Mouse (Mus musculus): ENCODE measurements around the gene Tlx2. TPM values are rescaled to one million over a fixed set of nuclear protein-coding genes. Genes with fewer than 3 reads are reported as not detected.

Tlx2 gene
- not detected for total RNA-seq (2021)
- long read RNA-seq, experiment 1: 0 reads
- long read RNA-seq, experiment 2: 0 reads

DNA sequence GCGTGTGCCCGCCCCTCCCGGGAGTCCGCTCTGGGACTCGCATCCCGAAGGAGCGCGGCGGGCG lies at the start of gene Tlx2:
Gene Tlx2, minus strand, starts transcription at position 47 of the 64 bp plus-strand sequence.
- intact Hi-C loops (cut with DNase I): loop anchor here (10.0 kb wide), 1 partner anchor 645 kb away; the partner anchor contains the start of gene Vax2
- Histone ChIP-seq H3K4me3 (no peak within 1 kb of the TSS), H3K27ac (no peak within 1 kb of the TSS)
- TF ChIP-seq CTCF (IDR thresholded peaks at IDR 0.05): no peak
- DNase-seq (ENCODE audit: extremely low spot score in 1 of 2, low spot score in 2 of 2): no peak

DNA sequence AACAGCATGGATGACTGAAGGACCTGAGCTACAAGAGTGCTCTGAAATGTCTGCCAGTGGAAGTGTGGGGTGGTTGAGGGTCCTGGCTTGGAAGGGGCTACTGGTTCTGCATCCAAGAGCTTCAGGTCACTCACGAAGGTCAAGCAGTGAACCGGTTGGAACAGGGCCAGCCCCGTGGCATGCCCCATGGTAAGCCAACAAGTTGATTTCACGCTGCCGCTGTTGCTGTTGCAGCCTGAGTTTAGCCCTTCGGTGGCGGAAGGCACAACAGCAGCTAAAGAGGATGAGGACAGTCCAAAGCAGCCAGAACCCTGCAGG lies 49.6 kb upstream of the Tlx2 start:
- Histone ChIP-seq H3K27ac (no peak overlapping the region), H3K4me3 (no peak overlapping the region)
- no peak for TF ChIP-seq CTCF (IDR thresholded peaks at IDR 0.05)
- intact Hi-C loops (cut with DNase I): no loop called here
- no peak for DNase-seq (ENCODE audit: extremely low spot score in 1 of 2, low spot score in 2 of 2)

DNA sequence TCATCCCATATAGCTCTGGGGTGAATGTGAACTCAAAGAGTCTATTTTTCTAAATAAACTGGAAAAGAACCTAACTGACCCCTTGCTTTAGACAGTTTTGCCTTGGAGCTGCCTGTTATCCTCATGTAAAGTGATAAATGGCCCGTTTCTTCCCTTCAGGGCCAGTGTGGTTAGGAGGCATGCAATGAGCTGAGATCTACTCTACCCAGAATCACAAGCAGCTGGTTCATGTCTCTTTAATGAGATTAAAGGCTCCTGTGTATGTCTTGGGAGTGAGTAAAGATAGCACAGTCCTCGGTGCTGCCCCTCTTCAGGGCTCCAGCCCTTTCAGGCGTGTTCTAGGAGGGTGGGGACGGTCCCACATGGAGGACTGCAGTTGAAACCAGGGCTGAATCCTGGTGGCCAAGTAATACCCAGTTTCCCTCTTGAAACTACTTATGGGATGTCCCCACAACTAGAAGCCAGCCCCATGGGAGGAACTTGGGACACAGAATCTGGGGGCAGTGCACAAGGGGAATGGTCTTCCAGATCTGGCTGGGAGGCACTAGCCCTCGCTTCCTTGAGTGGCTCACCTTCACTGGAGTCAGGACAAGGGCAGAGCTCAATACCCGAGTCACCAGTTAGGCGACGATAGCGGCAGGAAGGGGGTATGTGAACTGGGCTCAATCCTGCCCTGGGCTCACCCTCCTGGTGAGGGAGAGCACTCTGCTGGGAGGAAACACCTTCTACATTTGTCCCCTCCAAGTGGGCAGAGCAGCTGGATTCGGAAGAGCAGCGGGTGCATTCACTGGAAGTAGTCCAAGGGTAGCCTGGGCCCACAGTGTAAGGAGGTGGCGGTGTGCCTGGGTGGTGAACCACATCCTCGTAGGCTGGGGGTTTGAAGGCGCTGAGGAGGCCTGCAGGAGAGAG lies 49.0 kb upstream of the Tlx2 start:
- H3K27ac ChIP-seq: no peak overlapping the region
- no peak for DNase-seq (ENCODE audit: extremely low spot score in 1 of 2, low spot score in 2 of 2)
- TF ChIP-seq CTCF (IDR thresholded peaks at IDR 0.05): no peak
- H3K4me3 ChIP-seq: no peak overlapping the region
- intact Hi-C loops (cut with DNase I): no loop called here

DNA sequence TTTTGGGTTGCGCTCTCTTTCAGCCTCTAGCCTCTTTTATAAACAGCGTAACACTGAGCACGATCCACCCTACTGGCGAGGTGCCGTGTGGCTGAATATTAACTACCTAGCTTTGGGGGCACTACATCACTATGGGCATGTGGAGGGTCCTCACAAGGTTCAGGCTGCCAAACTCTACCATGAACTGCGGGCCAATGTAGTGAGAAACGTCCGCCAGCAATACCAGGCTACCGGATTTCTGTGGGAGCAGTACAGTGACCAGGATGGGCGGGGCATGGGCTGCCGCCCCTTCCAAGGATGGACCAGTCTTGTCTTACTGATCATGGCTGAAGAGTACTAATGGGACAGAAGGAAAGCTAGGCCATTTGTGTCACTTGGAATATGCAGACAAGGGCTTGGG lies 48.3 kb upstream of the Tlx2 start:
- Histone ChIP-seq H3K27ac (no peak overlapping the region), H3K4me3 (no peak overlapping the region)
- TF ChIP-seq CTCF (IDR thresholded peaks at IDR 0.05): no peak
- no peak for DNase-seq (ENCODE audit: extremely low spot score in 1 of 2, low spot score in 2 of 2)
- intact Hi-C loops (cut with DNase I): no loop called here

DNA sequence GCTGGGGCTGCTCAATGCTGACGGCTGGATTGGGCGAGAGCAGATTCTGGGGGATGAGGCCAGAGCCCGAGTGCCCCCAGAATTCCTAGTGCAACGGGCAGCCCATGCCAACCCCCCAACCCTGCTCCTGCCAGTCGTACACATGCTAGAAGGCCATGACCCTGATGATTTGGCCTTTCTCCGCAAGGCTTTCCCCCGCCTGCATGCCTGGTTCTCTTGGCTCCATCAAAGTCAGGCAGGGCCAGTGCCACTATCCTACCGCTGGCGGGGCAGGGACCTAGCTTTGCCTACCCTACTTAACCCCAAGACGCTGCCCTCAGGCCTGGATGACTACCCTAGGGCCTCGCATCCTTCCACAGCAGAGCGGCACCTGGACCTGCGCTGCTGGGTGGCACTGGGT lies 47.5 kb upstream of the Tlx2 start:
- Histone ChIP-seq H3K4me3 (no peak overlapping the region), H3K27ac (no peak overlapping the region)
- DNase-seq (ENCODE audit: extremely low spot score in 1 of 2, low spot score in 2 of 2): no peak
- intact Hi-C loops (cut with DNase I): loop anchor here (2.0 kb wide), 1 partner anchor 27 kb away; no protein-coding TSS in a partner anchor
- TF ChIP-seq CTCF (IDR thresholded peaks at IDR 0.05): no peak

DNA sequence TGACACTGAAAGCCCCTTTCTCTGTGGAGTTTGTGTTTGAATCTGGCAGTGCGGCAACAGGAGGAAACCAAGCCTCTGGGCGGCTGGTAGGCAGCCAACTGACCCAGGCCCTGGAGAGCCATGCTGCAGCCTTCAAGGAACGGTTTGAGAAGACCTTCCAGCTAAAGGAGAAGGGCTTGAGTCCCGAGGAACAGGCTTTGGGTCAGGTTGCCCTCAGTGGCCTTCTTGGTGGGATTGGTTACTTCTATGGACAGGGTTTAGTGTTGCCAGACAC lies 47.0 kb upstream of the Tlx2 start:
- H3K4me3 ChIP-seq: no peak overlapping the region
- intact Hi-C loops (cut with DNase I): loop anchor here (2.0 kb wide), 1 partner anchor 28 kb away; no protein-coding TSS in a partner anchor
- no peak for DNase-seq (ENCODE audit: extremely low spot score in 1 of 2, low spot score in 2 of 2)
- no peak overlapping the region for H3K27ac ChIP-seq
- TF ChIP-seq CTCF (IDR thresholded peaks at IDR 0.05): no peak

DNA sequence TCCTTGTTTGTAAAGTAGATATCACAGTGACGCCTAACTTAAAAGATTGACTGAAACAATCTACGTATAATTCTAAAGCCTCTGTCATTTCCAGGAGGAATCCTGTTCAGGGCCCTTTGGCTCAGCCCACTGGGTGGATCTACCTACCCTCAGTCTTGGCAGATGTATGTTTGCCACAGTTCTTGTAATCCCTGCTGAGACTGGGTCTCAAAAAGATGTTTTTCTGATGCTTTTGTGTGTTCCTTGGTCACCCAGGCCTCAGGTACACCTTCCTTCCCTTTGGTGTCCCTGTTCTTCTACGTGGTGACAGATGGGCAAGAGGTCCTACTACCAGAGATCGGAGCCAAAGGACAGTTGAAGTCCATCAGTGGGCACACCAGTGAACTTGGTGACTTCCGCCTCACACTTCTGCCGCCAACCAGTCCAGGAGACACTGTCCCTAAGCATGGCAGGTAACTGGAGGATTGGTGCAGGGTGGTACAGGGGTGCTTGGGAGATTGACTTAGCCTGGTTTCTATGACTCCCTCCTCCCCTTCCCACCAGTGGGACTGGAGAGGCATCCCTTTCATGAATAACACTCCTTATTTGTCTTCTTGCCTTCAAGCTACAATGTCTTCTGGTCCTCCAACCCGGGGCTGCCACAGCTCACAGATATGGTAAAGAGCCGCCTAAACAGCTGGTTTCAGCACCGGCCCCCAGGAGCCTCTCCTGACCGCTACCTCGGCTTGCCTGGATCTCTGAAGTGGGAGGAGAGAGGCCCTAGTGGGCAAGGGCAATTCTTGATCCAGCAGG lies 46.5 kb upstream of the Tlx2 start:
- DNase-seq (ENCODE audit: extremely low spot score in 1 of 2, low spot score in 2 of 2): no peak
- intact Hi-C loops (cut with DNase I): loop anchor here (2.0 kb wide), 1 partner anchor 28 kb away; no protein-coding TSS in a partner anchor
- Histone ChIP-seq H3K4me3 (peak overlapping the region; percentile 60), H3K27ac (no peak overlapping the region)
- no peak for TF ChIP-seq CTCF (IDR thresholded peaks at IDR 0.05)

DNA sequence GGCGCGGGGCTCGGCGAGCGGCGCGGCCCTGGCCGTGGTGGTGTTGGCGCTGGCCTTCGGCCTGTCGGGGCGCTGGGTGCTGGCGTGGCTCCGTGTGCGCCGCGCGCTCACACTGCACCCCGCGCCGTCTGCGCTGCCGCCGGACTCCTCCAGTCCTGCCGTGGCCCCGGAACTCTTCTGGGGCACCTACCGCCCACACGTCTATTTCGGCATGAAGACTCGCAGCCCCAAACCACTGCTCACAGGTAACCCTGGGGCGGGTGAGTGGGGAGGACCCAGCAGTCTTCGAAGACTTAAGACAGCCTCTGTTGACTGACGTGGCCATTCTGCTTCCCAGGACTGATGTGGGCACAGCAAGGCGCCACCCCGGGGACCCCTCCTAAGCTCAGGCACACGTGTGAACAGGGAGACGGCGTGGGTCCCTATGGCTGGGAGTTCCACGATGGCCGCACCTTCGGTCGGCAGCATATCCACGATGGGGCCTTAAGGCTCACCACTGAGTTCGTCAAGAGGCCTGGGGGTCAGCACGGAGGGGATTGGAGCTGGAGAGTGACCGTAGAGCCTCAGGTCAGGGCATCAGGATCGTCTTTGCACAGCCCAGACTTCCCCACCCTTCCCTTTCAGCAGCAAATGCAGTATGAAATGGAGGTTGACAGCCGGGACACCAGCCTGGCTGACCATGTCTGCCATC lies 45.7 kb upstream of the Tlx2 start:
- no peak for TF ChIP-seq CTCF (IDR thresholded peaks at IDR 0.05)
- no peak for DNase-seq (ENCODE audit: extremely low spot score in 1 of 2, low spot score in 2 of 2)
- H3K27ac ChIP-seq: peak overlapping the region; percentile 61
- intact Hi-C loops (cut with DNase I): loop anchor here (2.0 kb wide), 2 partner anchors 29 to 41 kb away; partner anchors contain the start of genes 1700003E16Rik and Wdr54
- H3K4me3 ChIP-seq: peak overlapping the region; percentile 60

DNA sequence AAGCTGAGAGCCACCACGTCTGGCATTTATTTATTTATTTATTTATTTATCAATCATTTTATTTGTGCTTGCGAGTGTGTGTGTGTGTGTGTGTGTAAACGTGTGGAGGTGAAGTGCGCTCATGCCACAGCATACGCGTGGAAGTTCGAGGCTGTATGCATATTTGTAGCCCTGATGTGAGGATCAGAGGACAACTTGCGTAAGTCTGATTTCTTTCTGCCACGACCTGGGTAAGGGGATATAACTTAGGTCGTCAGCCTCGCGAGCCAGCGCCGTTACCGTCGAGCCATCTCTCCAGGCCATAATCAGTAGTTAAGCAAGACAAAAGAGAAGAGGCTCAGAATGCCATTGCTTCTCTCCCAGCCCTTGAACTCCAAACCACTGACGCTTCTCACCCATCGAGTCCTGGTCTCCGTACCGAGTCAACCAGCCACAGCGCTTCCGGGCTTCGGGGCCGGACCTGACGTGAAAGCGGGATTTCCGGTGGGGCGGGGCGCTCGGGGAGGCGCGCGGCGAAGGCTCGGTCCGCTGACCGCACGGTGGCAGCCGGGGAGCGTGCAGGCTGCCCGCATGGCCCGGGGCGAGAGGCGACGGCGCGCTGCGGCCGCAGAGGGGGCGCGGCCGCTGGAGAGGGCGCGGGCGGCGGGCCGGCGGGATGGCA lies 45.0 kb upstream of the Tlx2 start, which contains the start of gene Mogs:
Gene Mogs, plus strand, starts transcription at position 486 of the 661 bp plus-strand sequence.
- Histone ChIP-seq H3K27ac (peak within 1 kb of the TSS; percentile 92), H3K4me3 (peak within 1 kb of the TSS; percentile 60)
- DNase-seq (ENCODE audit: extremely low spot score in 1 of 2, low spot score in 2 of 2): peak; percentile 91 to 95
- intact Hi-C loops (cut with DNase I): loop anchor here (2.0 kb wide), 1 partner anchor 42 kb away; the partner anchor contains the start of genes 1700003E16Rik and Wdr54
- peak; percentile 50 for TF ChIP-seq CTCF (IDR thresholded peaks at IDR 0.05)

DNA sequence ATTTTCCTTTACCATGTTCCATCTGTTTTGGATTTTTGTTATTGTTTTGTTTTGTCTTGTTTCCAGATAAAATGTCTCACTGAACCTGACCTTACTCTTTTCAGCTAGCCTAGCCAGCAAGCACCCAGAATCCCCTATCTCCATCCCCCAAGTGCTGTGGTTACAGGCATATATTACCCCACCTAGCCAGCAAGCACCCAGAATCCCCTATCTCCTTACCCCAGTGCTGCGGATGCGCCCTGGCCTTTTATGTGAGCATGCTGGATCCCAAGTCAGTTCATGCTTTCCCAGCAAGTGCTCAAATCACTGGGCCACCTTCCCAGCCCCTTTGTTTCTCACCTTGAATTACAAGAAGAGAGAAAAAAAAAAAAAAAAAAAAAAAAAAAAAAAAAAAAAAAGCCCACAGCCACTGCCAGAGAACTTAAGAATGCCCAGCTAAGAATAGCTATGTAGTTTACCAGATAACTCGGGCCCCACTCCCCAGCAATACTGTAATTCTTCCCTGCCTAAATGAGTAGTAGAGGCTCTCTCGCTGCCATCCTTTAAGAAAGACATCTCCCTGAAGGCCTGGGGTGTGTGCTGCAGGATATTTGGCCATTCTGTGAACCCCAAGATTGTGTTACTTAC lies 41.5 kb upstream of the Tlx2 start:
- TF ChIP-seq CTCF (IDR thresholded peaks at IDR 0.05): no peak
- intact Hi-C loops (cut with DNase I): no loop called here
- Histone ChIP-seq H3K4me3 (no peak overlapping the region), H3K27ac (no peak overlapping the region)
- DNase-seq (ENCODE audit: extremely low spot score in 1 of 2, low spot score in 2 of 2): no peak
